Mouse (Mus musculus) olfactory bulb, adult 2 months (tissue): ENCODE data around the gene Atp11c.

ENCODE experiments used
- CTCF ChIP-seq: fragments of 200-500 bp; IDR thresholded peaks from 2 replicates; pipeline ENCODE4 v1.5.1; 2012; ENCODE audit warnings: low read depth, mild to moderate bottlenecking, low read length, moderate library complexity; ENCODE audit not compliant: insufficient read depth
- POLR2A ChIP-seq: fragments of 200-500 bp; IDR thresholded peaks from 2 replicates; pipeline ENCODE4 v1.6.1; 2012; ENCODE audit warnings: mild to moderate bottlenecking, low read depth, low read length, moderate library complexity; ENCODE audit not compliant: insufficient read depth

GRCm38 (mm10) chrX:60570539-60570938 lies 22.0 kb downstream of the Atp11c start:
- TF ChIP-seq CTCF (no peak), POLR2A (no peak)
